Mouse (Mus musculus) liver, embryonic 13.5 days (tissue): ENCODE data around the gene Etv3. TPM values are rescaled to one million over a fixed set of nuclear protein-coding genes. Genes with fewer than 3 reads are reported as not detected.

Source experiments
- ATAC-seq: fragments of 200-750 bp; cut with Nextera tagmentation; 2 replicates; pipeline ENCODE4 v1.8.0; 2017; ENCODE audit warnings: low read depth, mild to moderate bottlenecking, moderate number of reproducible peaks, moderate library complexity
- DNase-seq: peaks from one replicate; pipeline ENCODE4 v3.0.0; 2022
- H3K27ac ChIP-seq: fragments of 300-500 bp; sonication (generic); 2 replicates; pipeline ENCODE4 v1.5.1; 2015; ENCODE audit warnings: moderate library complexity, mild to moderate bottlenecking, inconsistent platforms
- H3K27me3 ChIP-seq: fragments of 300-500 bp; sonication (generic); 2 replicates; pipeline ENCODE4 v1.6.1; 2015; ENCODE audit warnings: mild to moderate bottlenecking, inconsistent platforms
- H3K36me3 ChIP-seq: fragments of 300-500 bp; sonication (generic); 2 replicates; pipeline ENCODE4 v1.6.1; 2015; ENCODE audit warnings: mild to moderate bottlenecking, inconsistent platforms
- H3K4me1 ChIP-seq: fragments of 300-500 bp; sonication (generic); replicated peaks from 2 replicates; pipeline ENCODE4 v1.6.1; 2015; ENCODE audit warnings: inconsistent platforms
- H3K4me2 ChIP-seq: fragments of 300-500 bp; sonication (generic); 2 replicates; pipeline ENCODE4 v1.6.1; 2015; ENCODE audit warnings: inconsistent platforms, mild to moderate bottlenecking, moderate library complexity
- H3K4me3 ChIP-seq: fragments of 300-500 bp; sonication (generic); replicated peaks from 2 replicates; pipeline ENCODE4 v1.5.1; 2015; ENCODE audit warnings: mild to moderate bottlenecking, inconsistent platforms
- H3K9ac ChIP-seq: fragments of 300-500 bp; sonication (generic); 2 replicates; pipeline ENCODE4 v1.6.1; 2015; ENCODE audit warnings: mild to moderate bottlenecking, inconsistent platforms
- H3K9me3 ChIP-seq: fragments of 300-500 bp; sonication (generic); replicated peaks from 2 replicates; pipeline ENCODE4 v1.6.1; 2016; ENCODE audit warnings: inconsistent platforms
- WGBS: fragments of 180-500 bp; shearing (Covaris S2); methylation state at CpG from one replicate; pipeline ENCODE4 v1.1.7; 2015; ENCODE audit not compliant: insufficient replicate concordance; 5-methylcytosine and 5-hydroxymethylcytosine counted together
- polyA plus RNA-seq: library from polyadenylated mRNA; unstranded; fragments of >200 nt; fragmentation: Nextera tagmentation; extraction: Ambion mirVana; gene quantifications from 2 replicates; pipeline ENCODE4 v1.2.1, GENCODE M21; 2015

Gene Etv3
- polyA plus RNA-seq, 1 experiment from 2014 or later, result 3.5 TPM

- no peak overlapping the region for H3K27ac ChIP-seq
- 25% methylated on average over 7 of the region's 7 CpGs for WGBS
- no peak overlapping the region for H3K9ac ChIP-seq
- H3K4me2 ChIP-seq, result no peak overlapping the region
- ATAC-seq (no peak), DNase-seq (no peak)
- H3K27me3 ChIP-seq, result no peaks in the 10 kb centered on the region
- H3K4me3 ChIP-seq, result no peak overlapping the region
- H3K9me3 ChIP-seq, result no peaks in the 10 kb centered on the region
- H3K4me1 ChIP-seq, result 0 out of 2 replicates have a peak, but pooled peaks cover 5% of the 10 kb centered on the region
- H3K36me3 ChIP-seq, result no peaks in the 10 kb centered on the region
These were observed 20.9 kb upstream of the Etv3 start for GRCm38 (mm10) chr3:87504330-87504729.

GRCm38 (mm10) chr3:87504749-87505425 is 20.3 kb upstream of the Etv3 start:
- no peak overlapping the region for H3K27ac ChIP-seq
- WGBS, result 42% methylated on average over 4 of the region's 4 CpGs
- H3K4me1 ChIP-seq, result peaks cover 10% of the 10 kb centered on the region; the same call in 1 of the 2 replicates
- DNase-seq, result no peak
- no peaks in the 10 kb centered on the region for H3K9me3 ChIP-seq
- H3K36me3 ChIP-seq, result no peaks in the 10 kb centered on the region
- no peak overlapping the region for H3K4me2 ChIP-seq
- H3K27me3 ChIP-seq, result no peaks in the 10 kb centered on the region
- H3K9ac ChIP-seq, result no peak overlapping the region
- no peak overlapping the region for H3K4me3 ChIP-seq
- no peak for ATAC-seq

GRCm38 (mm10) chr3:87506456-87507416 is 18.5 kb upstream of the Etv3 start:
- no peak overlapping the region for H3K4me3 ChIP-seq
- 49% methylated on average over 12 of the region's 12 CpGs for WGBS
- no peak overlapping the region for H3K4me2 ChIP-seq
- H3K9ac ChIP-seq, result no peak overlapping the region
- H3K4me1 ChIP-seq, result peaks cover 12% of the 10 kb centered on the region; the same call in 1 of the 2 replicates
- H3K9me3 ChIP-seq, result no peaks in the 10 kb centered on the region
- ATAC-seq, result no peak
- no peaks in the 10 kb centered on the region for H3K36me3 ChIP-seq
- no peak overlapping the region for H3K27ac ChIP-seq
- DNase-seq, result no peak
- H3K27me3 ChIP-seq, result no peaks in the 10 kb centered on the region

- ATAC-seq, result peak; percentile 55
- WGBS, result 34% methylated on average over 17 of the region's 17 CpGs
- DNase-seq, result peak; percentile 28
- Histone ChIP-seq H3K27me3 (no peaks in the 10 kb centered on the region), H3K4me1 (peaks cover 25% of the 10 kb centered on the region), H3K4me2 (peak overlapping the region; percentile 18), H3K9ac (no peak overlapping the region), H3K36me3 (no peaks in the 10 kb centered on the region), H3K9me3 (no peaks in the 10 kb centered on the region), H3K27ac (no peak overlapping the region), H3K4me3 (no peak overlapping the region)
These were observed 16.9 kb upstream of the Etv3 start for GRCm38 (mm10) chr3:87508205-87508901.

- ATAC-seq (peak; percentile 56), DNase-seq (no peak)
- H3K36me3 ChIP-seq, result no peaks in the 10 kb centered on the region
- H3K4me2 ChIP-seq, result no peak overlapping the region
- H3K9me3 ChIP-seq, result no peaks in the 10 kb centered on the region
- H3K4me1 ChIP-seq, result peaks cover 25% of the 10 kb centered on the region
- WGBS, result 28% methylated on average over 4 of the region's 4 CpGs
- no peak overlapping the region for H3K9ac ChIP-seq
- H3K27me3 ChIP-seq, result no peaks in the 10 kb centered on the region
- H3K4me3 ChIP-seq, result no peak overlapping the region
- H3K27ac ChIP-seq, result no peak overlapping the region
These were observed 16.1 kb upstream of the Etv3 start for GRCm38 (mm10) chr3:87509061-87509460.

GRCm38 (mm10) chr3:87510832-87511231 is 14.4 kb upstream of the Etv3 start:
- Histone ChIP-seq H3K4me1 (peaks cover 32% of the 10 kb centered on the region), H3K9me3 (no peaks in the 10 kb centered on the region), H3K36me3 (no peaks in the 10 kb centered on the region), H3K9ac (no peak overlapping the region), H3K27ac (no peak overlapping the region), H3K4me3 (no peak overlapping the region), H3K4me2 (no peak overlapping the region), H3K27me3 (0 out of 2 replicates have a peak, but pooled peaks cover 3% of the 10 kb centered on the region)
- no peak for ATAC-seq
- no peak for DNase-seq
- WGBS, result 69% methylated on average over 9 of the region's 9 CpGs

- Histone ChIP-seq H3K4me3 (no peak overlapping the region), H3K9me3 (no peaks in the 10 kb centered on the region), H3K9ac (no peak overlapping the region), H3K4me1 (peaks cover 33% of the 10 kb centered on the region), H3K4me2 (peak overlapping the region; percentile 10; the same call in 1 of the 2 replicates), H3K27me3 (0 out of 2 replicates have a peak, but pooled peaks cover 3% of the 10 kb centered on the region), H3K27ac (no peak overlapping the region), H3K36me3 (no peaks in the 10 kb centered on the region)
- 23% methylated on average over 16 of the region's 16 CpGs for WGBS
- DNase-seq (no peak), ATAC-seq (peak; percentile 46)
These were observed 13.0 kb upstream of the Etv3 start for GRCm38 (mm10) chr3:87511971-87512765.

GRCm38 (mm10) chr3:87515567-87516081 is 9.6 kb upstream of the Etv3 start:
- peaks cover 21% of the 10 kb centered on the region for H3K4me1 ChIP-seq
- H3K36me3 ChIP-seq, result no peaks in the 10 kb centered on the region
- WGBS, result 15% methylated on average over 13 of the region's 13 CpGs
- ATAC-seq (0 out of 2 replicates have a peak, but pooled peaks have one; percentile 43), DNase-seq (no peak)
- 0 out of 2 replicates have a peak overlapping the region, but pooled peaks have one; percentile 13 for H3K9ac ChIP-seq
- 0 out of 2 replicates have a peak, but pooled peaks cover 3% of the 10 kb centered on the region for H3K27me3 ChIP-seq
- H3K4me3 ChIP-seq, result no peak overlapping the region
- H3K4me2 ChIP-seq, result no peak overlapping the region
- no peaks in the 10 kb centered on the region for H3K9me3 ChIP-seq
- H3K27ac ChIP-seq, result no peak overlapping the region

GRCm38 (mm10) chr3:87518425-87518824 is 6.8 kb upstream of the Etv3 start:
- Histone ChIP-seq H3K9me3 (no peaks in the 10 kb centered on the region), H3K27me3 (0 out of 2 replicates have a peak, but pooled peaks cover 3% of the 10 kb centered on the region), H3K4me2 (no peak overlapping the region), H3K9ac (no peak overlapping the region), H3K27ac (no peak overlapping the region), H3K4me3 (no peak overlapping the region), H3K4me1 (peaks cover 8% of the 10 kb centered on the region), H3K36me3 (no peaks in the 10 kb centered on the region)
- no peak for ATAC-seq
- no peak for DNase-seq

GRCm38 (mm10) chr3:87521126-87521525 is 4.1 kb upstream of the Etv3 start:
- DNase-seq (no peak), ATAC-seq (no peak)
- Histone ChIP-seq H3K4me1 (peaks cover 12% of the 10 kb centered on the region), H3K27me3 (no peaks in the 10 kb centered on the region), H3K9ac (no peak overlapping the region), H3K4me3 (no peak overlapping the region), H3K36me3 (no peaks in the 10 kb centered on the region), H3K27ac (no peak overlapping the region), H3K4me2 (no peak overlapping the region), H3K9me3 (no peaks in the 10 kb centered on the region)
- 31% methylated on average over 4 of the region's 4 CpGs for WGBS
